Mouse (Mus musculus) hindlimb bud, embryonic 11.5 days (tissue): ENCODE results near the gene Tanc1.

Experiments used
- DNase-seq: peaks from one replicate; pipeline ENCODE4 v3.0.0-alpha.2; 2012; ENCODE audit warnings: low read depth, low spot score; ENCODE audit errors: extremely low spot score

Tanc1 gene

GRCm38 (mm10) chr2:59714992-59715391 is 103.2 kb downstream of the Tanc1 start:
- no peak for DNase-seq

DNA sequence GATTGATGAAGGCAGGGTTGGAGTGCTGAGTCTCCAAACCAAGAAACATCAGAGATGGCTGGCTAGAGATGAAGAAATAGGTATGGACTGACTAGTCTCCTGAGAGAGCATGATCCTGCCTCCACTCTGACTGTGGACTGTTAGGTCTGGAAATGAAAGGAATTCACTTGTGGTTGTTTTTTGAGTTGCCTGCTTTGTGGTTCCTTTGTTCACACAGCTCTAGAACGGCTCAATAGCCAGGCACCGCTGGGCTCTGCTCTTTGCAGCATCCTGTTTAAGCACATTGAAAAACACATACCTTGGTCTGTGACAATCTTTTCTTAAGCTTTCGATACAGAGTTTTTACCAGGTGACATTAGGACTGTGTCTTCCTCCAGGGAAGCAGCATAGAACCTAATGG is 104.6 kb downstream of the Tanc1 start:
- no peak for DNase-seq

DNA sequence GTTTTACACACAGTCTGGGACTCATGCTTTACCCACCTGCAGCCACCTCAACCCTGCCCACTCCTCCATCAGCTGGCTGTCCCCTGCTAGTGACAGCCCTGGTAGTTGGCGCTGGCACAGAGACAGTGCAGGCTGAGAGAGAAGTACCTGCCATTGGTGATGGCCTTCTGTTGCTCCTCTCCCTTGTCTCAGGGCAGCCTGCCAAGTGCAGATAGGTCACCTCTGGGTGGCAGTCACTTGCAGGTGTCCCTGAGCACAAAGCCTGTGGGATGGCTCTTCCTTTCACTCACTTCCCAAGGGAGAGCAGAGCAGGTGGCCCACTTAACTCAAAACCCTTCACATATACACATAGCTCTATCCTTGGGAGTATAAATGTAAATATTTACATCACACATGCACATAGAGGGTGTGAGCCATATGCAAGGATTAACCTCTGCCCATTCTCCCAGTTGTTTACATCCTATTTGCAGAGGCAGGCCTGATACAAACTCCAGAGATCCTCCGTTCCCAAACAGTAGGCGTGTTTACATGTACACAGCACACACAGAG is 106.0 kb downstream of the Tanc1 start:
- no peak for DNase-seq

DNA sequence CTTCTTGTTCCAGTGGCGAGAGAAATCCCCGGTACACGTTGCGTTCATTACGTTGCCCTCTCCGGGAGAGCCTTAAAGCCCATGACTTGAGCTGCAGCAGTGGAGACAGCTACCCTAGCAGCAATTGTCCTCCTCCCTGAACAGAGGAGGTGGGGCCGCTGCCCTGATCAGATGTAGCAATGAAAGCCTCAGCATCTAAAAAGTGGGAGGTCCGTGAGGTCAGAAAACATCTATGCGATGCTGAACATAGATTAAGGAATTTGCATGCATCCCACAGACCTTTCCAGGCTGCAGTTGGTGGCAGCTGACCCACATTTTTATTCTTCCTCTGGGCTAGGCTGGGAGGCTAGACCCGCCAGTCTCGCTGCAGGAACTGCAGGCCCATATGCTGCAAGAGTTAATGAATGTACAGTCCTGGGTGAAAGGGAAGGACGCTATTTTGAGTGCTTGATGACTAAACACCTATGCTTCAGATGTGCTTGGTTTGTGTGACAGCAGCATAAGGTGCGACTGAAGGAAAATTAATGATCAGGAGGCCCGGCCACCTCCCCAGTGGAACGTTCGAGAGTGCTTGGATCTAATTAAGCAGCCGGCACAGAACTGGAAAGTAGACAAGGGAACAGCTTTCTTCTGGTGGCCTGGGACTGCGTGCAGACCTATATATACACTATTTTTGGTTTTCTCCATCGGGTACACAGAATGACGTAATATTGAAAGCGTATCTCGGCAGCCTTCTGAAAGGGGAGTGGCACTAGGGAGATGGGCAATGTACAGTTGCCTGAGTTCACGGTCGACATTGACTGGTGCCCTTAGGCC is 107.0 kb downstream of the Tanc1 start:
- DNase-seq = no peak

GRCm38 (mm10) chr2:59719831-59720230 is 108.0 kb downstream of the Tanc1 start:
- DNase-seq = no peak

GRCm38 (mm10) chr2:59721119-59721518 is 109.3 kb downstream of the Tanc1 start:
- DNase-seq = no peak

GRCm38 (mm10) chr2:59721758-59722157 is 109.9 kb downstream of the Tanc1 start:
- DNase-seq = no peak

GRCm38 (mm10) chr2:59723311-59723710 is 111.5 kb downstream of the Tanc1 start:
- no peak for DNase-seq

DNA sequence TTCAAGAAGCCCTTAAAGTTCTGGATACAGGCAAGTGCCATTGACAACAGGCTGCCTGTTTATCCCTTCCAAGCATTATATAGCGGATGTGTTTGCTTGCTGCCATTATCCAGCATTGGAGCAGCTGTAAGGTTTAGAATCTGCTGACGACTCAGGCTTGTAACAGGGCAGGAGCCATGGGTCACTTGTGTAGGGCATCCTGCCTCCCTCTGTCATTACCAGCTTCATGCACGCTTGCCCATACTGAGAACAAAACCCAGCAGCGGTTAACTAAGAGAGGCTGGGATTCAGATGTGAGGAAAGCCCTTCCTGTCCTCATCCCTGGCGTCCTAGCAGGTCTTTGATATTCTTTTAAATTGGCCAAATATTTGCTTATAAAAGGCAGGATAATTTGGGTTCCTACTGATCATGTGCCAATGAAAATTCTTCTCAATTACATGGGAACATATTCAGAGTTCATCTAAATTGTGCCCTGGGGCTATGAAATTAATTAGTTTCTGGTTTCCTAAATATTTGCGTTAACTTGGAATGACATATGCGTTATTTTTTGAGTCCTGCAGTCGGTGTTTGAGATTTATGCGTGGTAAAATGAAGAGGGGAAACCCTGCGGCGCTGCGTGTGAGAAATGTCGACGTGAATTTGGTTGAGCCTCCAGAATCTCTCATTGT is 113.8 kb downstream of the Tanc1 start:
- no peak for DNase-seq

GRCm38 (mm10) chr2:59731831-59732230 is 120.0 kb downstream of the Tanc1 start:
- DNase-seq = no peak

DNA sequence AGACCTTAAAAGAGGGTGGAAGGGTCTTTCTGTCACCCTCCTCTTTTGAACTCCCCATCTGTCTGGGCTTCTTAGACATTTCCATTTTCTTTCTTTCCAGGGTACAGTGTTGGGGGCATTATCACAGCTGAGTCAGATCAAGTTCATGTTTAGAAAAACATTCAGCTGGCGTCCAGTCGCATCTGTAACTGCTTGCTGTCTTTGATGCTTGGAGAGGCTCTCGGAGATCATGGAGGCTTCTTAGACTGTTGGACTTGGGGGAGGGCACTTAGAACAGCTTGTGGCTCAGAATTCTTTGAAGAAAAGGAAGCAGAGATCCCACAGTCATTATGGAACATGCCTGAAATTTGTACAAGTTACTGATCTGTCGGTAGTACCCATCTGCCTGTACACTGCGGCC is 121.6 kb downstream of the Tanc1 start:
- DNase-seq = no peak

GRCm38 (mm10) chr2:59736401-59736898 is 124.6 kb downstream of the Tanc1 start:
- no peak for DNase-seq

DNA sequence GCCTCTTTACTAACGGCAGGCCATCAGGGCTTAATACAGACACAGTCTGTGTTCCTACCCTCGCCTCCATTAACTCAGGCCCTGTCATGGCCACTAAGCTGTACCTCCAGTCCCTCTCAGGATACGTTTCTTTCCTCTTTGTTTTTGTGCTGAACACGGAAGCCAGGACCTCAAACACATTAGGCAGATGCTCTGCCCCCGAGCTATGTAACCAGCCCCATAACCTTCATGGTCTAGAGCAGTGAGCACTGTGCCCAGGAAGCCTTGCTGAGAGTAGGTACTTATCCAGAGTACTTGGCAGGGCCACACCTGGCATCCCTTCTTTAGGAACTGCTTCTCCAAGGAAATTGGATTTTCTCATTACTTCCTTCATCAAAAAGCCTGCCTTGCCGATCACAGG is 125.5 kb downstream of the Tanc1 start:
- no peak for DNase-seq

DNA sequence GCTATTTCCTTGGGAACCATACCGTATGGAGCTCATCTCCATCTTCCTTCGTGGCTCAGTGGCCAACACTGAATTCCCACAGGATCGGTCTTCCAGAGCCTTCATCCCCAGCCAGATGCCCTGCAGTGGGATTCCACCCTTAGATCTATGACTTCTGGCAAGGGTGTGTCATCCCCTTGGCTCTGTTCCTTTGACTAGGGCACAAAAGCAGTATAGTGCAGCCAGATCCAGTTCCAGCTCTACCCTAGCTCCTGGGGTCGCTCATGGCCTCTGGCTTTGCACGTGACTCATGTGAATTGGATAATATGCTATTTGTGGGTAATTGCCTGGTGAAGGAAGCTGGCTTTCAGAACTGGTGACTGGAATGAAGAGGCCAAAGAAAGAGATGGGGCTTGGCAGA is 126.5 kb downstream of the Tanc1 start:
- DNase-seq = no peak

GRCm38 (mm10) chr2:59739036-59739435 is 127.2 kb downstream of the Tanc1 start:
- no peak for DNase-seq

DNA sequence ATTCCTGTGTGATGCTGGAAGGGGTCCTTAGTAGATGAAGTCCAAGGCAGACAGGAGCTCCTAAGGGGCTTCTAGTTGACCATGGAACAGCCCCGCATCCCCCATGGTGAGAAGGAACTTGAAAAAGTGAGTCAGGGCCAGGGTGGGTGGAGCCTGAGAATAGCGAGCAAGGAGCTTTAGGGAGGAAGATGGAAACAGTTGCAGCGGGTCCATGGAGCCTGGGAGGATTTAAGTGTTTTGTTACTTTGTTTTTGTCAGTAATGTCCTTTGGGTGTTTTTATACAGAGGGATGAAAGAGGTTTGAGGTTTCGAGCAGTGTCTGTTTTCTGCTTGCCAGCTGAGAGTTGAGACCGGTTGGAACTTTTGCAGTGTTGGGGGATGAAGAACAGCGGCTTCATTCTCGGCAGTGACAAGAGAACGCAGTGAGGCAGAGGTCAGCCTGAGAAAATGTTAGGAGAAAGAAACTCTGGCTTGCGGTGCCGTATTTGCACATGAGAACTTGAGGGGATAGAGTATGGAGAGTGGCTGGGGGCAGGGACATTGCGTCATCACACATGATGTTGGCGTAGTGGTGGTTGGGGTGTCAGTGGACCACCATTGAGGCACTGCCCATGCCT is 130.8 kb downstream of the Tanc1 start:
- DNase-seq = no peak

DNA sequence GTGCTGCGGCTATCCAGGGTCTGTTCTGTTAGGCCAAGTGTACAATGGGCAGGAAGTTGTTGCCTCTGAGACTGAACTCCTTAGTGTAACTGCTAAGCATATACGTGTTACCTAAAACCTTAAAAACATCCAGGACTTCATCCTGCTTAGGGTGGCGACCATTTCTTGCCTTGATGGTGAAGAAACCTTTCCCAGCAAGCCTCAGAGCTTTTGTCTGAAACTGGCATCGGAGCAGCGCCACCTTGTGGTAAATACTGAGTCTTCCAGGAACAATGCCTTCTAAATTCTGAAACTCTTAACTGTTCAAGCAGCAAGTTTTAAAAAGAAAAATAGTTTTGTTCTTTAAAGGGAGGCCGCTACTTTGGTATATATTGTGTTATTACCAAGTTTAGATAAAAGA is 133.6 kb downstream of the Tanc1 start:
- peak; percentile 57 for DNase-seq

- no peak for DNase-seq
Measured at GRCm38 (mm10) chr2:59746070-59746469, 134.2 kb downstream of the Tanc1 start.

- no peak for DNase-seq
Measured at GRCm38 (mm10) chr2:59747757-59748156, 135.9 kb downstream of the Tanc1 start.

DNA sequence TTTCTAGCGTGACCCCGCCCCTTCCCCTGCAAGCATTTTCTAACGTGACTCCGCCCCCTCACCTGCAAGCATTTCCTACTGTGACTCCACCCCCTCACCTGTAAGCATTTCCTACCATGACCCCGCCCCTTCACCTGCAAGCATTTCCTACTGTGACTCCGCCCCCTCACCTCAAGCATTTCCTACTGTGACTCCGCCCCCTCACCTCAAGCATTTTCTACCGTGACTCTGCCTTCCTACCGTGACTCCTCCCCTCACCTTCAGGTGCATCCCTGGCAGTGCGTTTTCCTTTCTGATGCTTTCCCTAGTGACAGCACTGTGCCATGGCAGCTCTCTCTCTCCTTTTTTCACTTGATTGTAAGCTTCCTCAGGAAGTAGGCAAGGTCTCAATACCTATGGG is 137.5 kb downstream of the Tanc1 start:
- DNase-seq = no peak

DNA sequence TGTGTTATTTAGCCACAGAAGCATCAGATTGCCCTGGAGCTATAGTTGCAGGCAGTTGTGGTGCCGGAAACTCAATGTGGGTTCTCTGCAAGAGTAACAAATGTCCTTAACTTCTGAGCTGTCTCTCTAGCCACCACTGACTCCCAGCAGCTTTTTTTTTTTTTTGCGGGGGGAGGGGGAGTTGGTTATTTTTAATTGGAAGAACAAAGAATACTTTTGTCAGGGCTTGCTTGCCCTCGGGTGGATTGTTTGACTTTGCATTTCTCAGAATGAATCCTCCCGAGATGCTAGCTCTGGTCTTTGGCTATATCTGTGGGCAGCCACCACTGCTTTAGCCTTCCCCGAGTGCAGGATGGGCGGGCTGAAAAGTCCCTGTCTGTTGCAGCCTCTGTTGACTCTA is 139.3 kb downstream of the Tanc1 start:
- no peak for DNase-seq

DNA sequence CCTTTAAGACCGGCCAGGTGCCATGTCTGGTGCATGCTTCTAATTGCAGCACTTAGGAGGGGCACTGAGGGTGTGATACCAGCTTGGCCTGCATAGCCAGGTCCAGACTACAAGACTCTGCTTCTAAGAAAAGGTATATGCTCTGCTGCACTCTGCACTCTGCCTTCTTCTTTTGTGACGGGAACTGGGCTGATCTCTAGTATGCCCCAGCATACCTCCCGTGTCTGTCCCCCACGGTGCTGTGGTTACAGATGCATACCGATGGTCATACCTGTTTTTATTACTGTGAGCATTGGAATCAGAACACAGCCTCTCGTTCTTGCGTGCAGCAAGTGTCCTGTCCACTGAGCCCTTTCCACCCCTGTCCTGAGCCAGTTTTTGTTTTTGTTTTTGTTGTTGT is 140.3 kb downstream of the Tanc1 start:
- no peak for DNase-seq
